Mouse (Mus musculus) MN1 (cell line): ENCODE results near the gene Scube2.
A peak's percentile ranks its signal among the peaks of the same experiment; 100 is the strongest.

Experiments
- DNase-seq: peaks from one replicate; pipeline ENCODE4 v3.0.0-alpha.2; 2016; ENCODE audit warnings: low spot score

Gene Scube2

GRCm38 (mm10) chr7:109795564-109795963 lies 69.9 kb downstream of the Scube2 start:
- DNase-seq, result no peak

GRCm38 (mm10) chr7:109794556-109794955 lies 70.9 kb downstream of the Scube2 start:
- DNase-seq, result peak; percentile 15

- peak; percentile 50 for DNase-seq
These were observed 72.7 kb downstream of the Scube2 start for GRCm38 (mm10) chr7:109792759-109793158.

GRCm38 (mm10) chr7:109790818-109791217 lies 74.7 kb downstream of the Scube2 start:
- DNase-seq, result no peak

- DNase-seq, result no peak
These were observed 77.6 kb downstream of the Scube2 start for GRCm38 (mm10) chr7:109787860-109788259.

DNA sequence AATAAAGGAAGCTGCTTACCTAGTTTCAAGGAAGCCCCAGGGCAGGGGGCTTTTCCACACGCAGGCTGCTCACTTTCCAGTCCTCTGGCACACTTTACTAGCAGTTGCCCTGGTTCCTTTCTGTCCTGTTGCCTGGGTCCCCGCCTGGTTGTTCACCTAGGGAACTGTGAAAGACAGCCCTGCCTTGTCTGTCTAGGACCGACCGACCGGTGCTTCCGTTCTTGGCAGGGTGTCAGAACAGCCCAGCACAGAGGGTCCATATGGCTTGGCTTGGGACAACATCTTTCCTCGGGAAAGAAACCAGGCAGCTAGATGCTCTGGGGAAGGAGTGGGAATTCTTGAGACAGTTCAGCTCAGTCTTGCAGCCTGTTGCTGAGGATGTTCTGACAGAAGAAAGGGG lies 82.2 kb downstream of the Scube2 start:
- DNase-seq, result no peak

- no peak for DNase-seq
These were observed 83.8 kb downstream of the Scube2 start, which contains the start of gene Nrip3 for GRCm38 (mm10) chr7:109781470-109782203. Gene Nrip3 (minus strand): TSS chr7:109782025.

DNA sequence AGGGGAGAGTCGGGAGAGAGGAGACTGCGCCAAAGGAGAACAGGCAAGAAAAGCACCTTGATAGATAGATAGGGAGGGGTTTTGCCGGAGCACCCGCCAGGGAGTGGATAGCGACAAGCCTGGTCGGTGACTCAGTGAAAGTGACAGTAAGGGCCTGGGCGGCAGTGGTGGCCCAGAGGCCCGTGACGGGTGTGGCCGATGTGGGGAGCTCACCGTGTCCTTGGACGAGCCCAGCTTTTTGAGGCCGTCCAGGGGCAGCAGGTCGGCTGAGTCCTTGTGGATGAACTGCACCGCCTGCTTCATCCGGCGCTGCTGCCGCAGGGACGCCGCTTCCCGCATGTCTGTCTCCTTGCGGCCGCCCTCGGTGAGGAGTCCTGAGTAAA lies 84.4 kb downstream of the Scube2 start:
- no peak for DNase-seq

GRCm38 (mm10) chr7:109772251-109772650 lies 93.2 kb downstream of the Scube2 start:
- DNase-seq, result no peak

DNA sequence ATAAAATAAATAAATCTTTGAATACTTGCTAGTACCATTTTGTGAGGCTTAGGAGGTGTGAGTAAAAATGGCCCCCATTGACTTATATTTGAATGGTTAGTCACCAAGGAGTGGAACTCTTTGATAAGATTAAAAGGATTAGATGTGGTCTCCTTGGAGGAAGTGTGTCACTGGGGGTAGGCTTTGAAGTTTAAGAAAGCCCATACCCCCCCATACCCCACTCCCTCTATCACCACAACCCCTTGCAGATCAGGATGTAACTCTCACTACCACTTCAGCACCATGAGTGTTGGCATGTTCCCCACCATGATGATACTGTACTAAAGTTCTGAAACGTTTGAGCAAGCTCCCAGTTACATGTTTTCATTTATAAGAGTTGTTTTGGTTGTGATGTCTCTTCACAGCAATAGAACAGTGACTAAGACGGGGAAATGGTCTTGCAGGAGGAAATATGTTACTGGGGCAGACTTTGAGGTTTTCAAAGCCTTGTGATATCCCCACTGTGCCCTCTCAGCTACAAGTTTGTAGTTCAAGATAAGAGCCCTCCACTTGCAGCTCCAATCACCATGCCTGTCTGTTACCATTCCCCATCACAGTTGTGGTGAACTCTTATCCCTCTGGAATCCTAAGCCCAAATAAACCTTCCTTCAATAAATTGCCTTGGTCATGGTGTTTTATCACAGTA lies 96.6 kb downstream of the Scube2 start:
- DNase-seq, result no peak

- no peak for DNase-seq
These were observed 97.7 kb downstream of the Scube2 start for GRCm38 (mm10) chr7:109767575-109768350.

- no peak for DNase-seq
These were observed 101.5 kb downstream of the Scube2 start for GRCm38 (mm10) chr7:109764009-109764408.

- DNase-seq, result no peak
These were observed 109.2 kb downstream of the Scube2 start for GRCm38 (mm10) chr7:109756291-109756690.

DNA sequence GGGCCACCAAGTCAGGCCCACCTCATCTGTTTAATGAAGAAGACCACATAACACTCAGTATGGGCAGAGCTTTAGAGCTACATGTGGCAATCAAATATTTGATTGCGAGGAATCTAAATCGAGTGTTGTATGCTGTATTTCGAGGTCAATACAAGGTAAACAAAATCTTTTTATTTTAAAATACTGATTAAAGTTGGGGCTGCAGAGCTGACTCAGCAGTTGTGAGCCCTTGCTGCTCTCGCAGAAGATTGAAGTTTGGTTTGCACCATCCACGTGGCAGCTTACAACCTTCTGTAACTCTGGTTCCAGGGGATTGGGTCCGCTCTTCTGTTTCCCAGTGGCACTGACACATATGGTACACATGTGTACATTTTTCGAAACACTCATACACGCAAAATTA lies 111.4 kb downstream of the Scube2 start:
- DNase-seq, result no peak

DNA sequence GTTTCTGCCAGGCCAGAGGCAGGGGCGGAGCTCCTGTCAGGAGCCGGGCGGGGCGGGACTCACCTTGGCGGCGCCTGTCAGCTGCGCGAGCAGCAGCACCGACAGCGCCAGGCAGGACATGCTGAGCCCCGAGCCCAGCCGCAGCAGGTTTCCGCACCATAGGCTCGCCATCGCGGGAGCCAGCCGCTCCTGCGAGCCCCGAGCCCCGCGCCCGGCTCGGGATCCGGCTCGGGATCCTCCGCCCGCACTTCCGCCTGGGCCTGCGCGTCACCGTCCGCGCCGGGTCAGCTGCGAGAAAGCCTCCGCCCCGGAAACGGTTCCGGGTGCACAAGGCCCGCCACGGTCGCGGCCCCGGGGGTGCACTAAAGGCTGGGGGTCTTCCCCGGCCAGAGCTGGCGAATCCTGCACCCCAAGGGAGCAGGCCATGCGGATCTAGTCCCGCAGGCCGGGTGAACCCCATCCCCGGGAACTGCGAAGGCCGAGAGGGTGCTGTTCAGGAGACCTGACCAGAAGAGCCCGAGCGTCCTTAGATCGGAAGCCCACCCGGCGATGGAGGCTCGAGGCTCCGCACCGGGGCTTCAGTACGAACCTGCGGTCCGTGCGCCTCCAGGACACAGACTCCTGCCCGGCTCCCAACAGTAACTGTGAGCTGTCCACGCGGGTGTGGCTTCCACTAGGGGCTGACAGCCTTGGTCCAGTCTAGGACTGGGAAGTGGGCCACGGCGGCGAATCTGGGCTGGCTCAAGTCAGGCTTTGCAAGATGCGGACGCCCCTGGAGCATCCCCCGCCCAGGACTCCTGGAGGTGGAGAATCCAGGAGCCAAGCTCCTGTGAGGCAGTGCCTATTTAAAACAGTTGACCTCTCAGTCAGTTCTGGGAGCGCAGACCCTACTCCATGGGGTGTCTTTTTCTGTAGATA lies 113.2 kb downstream of the Scube2 start, which contains the start of gene Tmem9b:
TSS of gene Tmem9b (minus strand) at position 868 of the 918 bp plus-strand sequence.
- peak; percentile 78 for DNase-seq

- DNase-seq, result no peak
These were observed 114.0 kb downstream of the Scube2 start for GRCm38 (mm10) chr7:109751427-109752007.
